Mouse (Mus musculus) lung, postnatal 4 days (tissue): ENCODE measurements around the gene Clstn3.
A peak's percentile ranks its signal among the peaks of the same experiment; 100 is the strongest.
"Not testable (repeated sequence)": the region's sequence is repeated elsewhere in the genome, so short reads cannot be mapped to it uniquely, and the experiment has no call there.

Experiments
- DNase-seq, 2 experiments: peaks; one replicate each; pipeline ENCODE4 v3.0.0; 2021

The Clstn3 gene

DNA sequence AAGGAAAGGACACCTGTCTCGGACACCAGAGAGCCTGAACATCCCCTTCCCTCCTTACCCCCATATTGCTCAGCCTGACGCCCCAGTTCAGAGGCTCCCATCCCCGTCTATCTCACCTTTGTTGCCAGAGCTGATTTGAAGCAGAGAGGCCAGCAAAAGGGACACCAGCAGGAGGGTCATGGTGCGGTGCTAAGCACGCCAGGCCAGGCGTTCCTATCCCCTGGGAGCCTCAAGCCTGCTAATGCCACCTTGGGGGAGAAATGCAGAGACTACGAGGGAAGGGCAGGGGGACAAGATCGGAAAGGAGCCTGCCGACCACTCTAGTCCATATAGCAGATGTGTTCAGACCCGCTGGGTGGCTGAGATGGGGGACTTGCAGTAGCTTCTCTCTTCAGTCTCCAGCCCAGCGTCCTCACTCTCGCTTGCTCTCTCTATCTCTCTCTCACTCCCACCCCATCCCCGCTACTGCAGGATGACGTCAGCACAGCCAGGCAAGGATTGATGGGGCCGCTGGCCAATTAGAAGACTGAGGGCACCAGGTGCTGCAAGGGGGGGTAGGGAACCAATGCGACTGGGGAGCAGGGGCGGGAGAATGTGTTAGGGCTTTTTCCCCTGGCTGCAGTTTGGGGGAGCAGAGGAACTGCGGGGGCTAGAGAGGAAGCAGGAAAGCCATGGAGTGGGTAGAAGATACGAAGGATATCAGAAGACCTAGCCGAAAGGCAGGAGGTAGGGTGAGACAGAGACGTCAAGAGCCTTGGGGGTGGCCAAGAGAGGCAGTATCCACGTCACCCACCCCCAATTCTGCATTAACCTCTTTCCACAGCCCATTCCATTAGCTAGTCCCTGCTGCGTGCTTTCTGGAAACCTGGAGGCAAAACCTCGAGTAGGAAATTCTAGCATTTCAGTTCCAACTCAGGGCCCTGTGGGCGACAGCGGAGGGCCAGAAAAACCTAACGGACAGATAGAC is at the start of gene Clstn3:
Gene Clstn3 (minus strand): TSS at position 490 of the 967 bp plus-strand sequence.
- peak; percentile 77 to 80 for DNase-seq

DNA sequence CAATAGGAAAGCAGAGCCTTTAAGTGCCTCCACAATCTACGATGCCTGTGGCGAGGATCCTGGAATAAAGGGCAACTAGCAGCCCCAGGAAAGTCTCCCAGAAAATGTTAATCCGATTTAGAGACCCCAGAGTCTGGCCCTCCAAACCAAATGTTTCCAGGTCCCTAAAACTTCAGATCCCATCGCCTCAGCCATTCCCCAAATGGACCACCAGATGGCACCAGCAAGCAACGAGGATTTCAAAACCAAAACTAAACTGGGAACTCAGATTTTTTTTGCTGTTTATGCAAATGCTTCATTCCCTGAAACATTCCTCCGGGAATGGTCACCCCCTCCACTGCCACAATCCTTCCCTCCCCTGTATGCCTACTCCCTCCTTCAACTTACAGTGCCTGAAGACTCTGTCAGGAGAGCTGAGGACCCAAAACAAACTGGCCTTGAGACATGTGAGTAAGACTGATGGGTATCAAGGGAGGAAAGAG is 47.8 kb upstream of the Clstn3 start, which contains the start of gene C1ra:
Gene C1ra (plus strand): TSS at position 51 of the 482 bp plus-strand sequence.
- peak; percentile 53 to 76 for DNase-seq

DNA sequence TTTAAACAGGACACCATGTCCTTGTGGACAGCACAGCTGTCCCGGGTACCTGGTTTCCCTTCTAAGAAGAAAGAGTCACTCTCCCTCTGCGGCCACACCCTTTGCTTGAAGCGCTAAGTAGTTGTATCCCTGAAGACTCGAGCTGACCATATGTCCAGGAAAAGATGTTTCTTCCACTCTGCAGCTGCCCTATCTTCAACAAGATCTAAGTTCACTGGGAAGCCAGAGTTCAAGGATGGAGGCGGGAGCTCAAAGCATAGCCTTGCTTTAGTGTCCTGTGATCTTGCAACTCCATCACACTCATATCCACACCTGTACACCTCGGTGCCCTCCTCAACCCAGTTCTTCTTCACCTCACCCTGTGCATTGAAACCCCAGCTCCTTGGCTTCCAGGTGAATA is 47.3 kb upstream of the Clstn3 start:
- no peak for DNase-seq

DNA sequence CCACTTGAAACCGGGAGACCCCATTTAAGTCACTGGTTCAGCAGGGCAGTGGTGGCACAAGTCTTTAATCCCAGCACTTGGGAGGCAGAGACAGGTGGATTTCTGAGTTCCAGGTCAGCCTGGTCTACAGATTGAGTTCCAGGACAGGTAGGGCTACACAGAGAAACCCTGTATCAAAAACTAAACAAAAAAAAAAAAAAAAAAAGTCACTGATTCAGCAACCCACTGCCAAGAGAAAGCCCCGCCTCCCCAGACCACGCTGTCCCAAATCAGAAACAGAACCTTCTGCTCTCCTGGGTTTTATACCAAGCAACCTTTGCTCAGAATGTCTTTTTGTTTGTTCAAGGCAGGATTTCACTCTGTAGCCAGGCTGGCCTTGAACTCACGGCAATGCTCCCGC is 44.6 kb upstream of the Clstn3 start:
- not testable (repeated sequence) for DNase-seq

DNA sequence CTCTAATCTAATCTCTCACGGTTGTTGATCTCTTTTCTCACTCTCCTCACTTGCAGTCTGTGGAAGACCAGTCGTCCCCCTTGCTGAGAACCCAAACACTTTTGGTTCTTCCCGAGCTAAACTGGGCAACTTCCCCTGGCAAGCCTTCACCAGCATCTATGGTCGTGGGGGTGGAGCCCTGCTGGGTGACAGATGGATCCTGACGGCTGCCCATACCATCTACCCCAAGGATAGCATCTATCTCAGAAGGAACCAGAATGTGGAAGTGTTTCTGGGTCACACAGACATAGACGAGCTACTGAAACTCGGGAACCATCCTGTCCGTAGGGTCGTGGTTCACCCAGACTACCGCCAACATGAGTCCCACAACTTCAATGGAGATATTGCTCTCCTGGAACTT is 43.7 kb upstream of the Clstn3 start:
- no peak for DNase-seq

DNA sequence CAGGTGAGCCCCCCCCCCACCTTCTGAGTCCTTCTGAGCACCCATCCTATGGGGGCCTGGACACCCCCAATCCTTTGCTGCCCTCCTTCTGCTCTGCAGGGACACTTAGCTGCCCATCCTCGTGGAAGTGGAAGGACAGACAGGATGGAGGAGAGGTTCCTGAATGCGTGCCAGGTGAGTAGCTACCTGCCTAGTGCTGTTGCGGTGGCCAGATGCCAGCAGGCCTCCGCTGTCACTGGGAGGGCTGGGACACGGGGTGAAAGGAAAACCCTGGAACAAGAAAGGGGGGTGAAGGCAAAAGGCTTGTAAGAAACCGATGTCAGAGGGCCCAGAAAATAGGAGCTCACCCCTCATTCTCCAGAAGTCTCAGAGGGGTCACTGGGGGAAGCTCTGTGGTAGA is 42.4 kb upstream of the Clstn3 start:
- no peak for DNase-seq

DNA sequence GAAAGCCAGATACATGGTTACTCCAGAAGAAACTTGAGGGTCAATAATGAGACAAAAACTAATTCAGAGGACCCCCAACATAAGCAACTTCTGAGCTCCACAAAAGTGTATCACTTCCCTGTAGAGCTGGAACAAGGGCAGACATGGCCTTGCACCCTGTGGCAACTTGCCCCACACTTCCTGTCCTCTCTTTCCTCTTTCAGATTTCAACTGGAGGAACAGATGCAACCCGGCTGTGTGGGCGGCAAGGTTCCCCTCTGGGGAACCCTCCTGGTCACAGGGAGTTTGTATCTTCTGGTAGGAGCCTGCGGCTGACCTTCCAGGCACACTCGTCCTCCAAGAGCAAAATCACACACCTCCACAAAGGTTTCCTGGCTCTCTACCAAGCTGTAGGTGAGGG is 40.4 kb upstream of the Clstn3 start:
- DNase-seq, result peak; percentile 42 to 61

DNA sequence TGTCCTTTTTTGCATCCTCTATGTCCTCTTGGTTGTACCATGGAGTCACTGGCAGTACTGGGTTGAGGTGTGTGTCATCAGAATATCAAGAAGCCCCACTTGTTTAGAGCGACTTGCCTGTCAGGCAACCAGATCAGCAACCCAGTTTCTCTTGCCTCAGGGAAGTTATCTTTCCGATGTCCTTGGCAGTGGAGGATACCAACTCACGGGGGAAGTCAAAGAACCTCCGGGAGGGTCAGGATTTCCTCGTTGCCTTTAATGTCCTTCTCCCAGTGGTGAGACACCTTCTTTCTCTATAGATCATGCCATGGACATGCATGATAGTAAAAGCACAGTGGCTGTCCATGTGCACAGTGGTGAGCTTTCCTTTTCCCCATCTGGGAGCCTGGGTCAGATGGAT is 37.4 kb upstream of the Clstn3 start:
- no peak for DNase-seq

DNA sequence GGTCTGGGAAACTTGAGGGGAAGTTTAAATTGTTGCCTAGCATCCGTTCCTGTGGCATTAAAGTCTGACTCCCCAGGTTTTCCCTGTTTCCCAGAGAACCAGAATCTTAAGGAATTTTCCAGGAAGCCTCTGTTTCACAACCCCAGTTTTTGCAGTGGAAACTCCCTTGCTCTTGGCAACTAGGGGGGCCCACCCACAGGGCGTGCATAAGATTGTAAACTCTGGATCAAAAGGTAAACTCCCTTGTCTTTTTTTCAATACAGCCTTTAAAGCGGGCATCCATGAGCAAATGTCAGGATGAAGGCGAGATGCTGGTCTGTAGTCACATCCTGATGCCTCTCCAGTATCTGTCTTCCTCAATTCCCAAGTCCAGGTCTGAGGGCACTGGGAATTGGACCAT is 36.9 kb upstream of the Clstn3 start:
- no peak for DNase-seq

DNA sequence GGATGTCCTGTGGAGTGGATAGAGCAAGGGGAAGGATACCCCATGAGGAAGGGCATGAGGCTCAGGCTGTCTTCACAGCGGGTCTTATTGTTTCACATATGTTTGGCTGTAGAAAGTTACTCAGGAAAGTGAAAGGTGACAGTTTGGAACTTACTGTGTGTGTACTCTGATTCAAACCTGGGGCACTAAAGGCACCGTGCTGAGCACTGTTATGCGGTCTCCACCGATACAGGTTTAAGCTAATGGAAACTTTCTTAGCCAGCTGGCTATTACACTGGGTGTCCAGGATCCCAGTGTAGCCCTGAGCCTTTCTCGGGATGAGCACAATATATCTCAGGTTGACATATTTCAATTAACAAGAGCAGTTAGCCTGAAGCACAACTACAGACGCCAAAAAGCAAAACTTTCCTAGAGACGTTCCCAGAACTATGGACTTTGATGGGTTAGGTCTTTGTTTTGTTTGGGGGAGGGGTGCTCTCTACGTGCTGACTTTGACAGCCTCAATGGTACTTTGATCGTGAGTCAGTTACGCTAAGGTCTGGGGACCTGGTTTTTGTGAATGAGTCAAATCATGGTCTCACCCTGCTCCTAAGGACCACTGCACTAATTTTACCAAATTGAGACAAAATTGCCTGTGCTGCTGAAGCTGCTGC is 35.4 kb upstream of the Clstn3 start:
- no peak for DNase-seq

DNA sequence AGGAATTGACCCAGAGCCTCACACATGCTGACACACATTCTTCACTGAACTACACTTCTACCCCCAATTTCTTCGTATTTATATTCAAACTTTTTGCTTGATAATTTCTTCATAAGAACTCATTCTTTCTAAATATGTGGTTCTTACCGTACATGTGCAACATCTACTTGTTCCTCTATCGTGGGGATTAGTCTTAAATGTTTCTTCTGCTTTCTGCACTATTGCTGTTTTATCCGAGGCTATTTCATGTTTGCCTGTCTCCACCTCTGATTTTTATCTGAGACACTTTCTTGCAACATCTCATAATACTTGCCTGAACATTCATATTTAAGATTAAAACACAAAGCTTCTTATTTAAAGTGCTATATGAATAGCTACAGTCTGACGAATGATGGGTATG is 31.5 kb upstream of the Clstn3 start:
- DNase-seq, result no peak

DNA sequence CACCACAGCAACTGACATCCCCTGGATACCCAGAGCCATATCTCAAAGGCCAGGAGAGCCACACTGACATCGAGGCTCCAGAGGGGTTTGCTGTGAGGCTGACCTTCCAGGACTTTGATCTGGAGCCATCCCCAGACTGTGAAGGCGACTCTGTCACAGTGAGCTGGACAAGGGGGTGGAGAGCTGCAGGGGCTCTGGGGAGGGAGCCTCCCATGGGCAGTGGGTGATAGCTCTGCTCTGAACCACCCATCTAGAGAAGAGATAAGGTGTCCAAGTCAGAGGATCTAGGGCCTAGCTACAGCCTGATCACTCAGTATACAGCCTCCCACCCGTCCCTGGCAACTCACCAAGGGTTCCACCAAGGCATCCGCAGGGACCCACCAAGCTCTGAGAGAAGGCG is 29.3 kb upstream of the Clstn3 start:
- no peak for DNase-seq

DNA sequence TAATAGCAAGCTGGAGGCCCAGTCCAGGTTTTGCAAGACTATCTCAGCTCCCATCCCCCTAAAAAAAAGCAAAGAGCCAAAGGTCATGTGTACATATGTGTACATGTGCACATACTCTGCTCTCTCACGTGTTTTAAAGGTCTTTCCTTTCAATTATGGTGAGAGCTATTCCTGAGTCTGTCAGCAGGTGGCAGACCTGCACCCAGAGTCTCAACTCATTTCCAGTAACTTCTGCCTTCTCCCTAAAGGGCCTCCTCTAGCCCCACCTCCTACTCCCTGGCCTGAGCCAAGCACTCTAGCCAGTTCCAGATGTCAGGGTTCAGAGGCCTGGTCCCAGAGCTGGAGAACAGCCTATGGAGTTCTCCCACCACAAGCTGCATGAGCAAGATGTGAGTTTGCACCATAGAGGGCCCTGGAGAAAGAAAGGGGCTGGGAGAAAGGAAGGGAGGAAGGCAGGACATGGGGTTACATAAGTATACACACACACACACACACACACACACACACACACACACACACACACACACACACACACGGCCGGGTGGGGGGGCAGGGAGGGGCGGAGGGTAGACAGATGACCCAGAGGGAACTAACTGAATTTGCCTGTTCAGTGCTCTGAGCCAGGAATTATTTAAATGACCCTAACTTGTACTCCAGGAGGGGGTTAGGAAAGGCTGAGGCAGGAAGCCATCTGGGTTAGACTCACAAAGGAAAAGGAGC is 28.4 kb upstream of the Clstn3 start, which contains the start of gene C1rl:
Gene C1rl (plus strand): TSS at position 272 of the 720 bp plus-strand sequence.
- peak; percentile 85 to 87 for DNase-seq

DNA sequence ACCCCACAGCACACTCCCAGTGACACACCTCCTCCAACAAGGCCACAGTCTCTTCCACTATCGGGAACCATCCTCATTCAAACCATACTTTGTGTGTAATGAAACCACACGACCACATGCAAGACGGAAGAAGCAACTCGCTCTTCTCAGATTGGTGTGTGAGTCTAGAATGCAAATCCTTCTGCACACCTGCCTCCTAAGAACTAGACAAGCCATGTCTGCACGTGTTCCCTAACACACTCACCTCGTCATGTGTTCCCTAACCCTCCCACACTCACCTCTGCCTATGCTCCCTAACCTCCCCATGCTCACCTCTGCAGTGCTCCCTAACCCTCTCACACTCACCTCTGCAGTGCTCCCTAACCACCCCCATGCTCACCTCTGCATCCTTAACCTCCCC is 26.8 kb upstream of the Clstn3 start:
- no peak for DNase-seq

DNA sequence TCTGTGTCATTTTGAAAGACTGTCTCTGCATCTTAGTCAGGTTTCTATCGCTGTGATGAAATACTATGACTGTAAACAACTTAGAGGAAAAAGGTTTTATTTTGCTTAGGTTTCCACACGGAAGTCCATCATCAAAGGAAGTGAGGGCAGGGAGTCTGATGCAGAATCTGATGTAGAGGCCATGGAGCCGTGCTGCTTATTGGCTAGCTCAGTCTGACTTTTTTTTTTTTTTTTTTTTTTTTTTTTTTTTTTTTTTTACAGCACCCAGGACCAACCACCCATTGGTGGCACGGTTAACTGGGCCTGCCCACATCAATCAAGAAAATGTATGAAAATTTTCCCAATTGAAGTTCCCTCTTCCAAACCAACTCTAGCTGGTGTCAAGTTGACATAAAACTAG is 24.4 kb upstream of the Clstn3 start:
- no peak for DNase-seq

DNA sequence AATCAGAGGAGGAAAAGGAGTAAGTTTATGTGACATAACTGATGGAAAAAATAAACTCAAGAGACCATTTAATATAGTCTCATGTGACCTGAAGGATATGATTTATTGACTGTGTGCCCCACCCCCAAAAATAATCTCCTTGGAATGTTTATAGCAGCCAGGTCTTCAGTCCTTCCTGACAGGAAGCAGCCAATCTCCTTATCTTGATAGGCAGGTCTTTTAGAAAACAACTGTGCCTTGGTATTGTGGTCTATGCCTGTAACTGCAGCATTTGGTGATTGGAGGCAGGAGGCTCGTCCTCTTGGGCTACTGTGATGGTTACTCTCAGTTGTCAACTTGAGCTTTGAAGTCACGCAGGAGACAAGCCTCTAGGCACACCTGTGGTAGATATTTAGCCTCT is 22.9 kb upstream of the Clstn3 start:
- peak in 1 of 2 experiments; percentile 1 for DNase-seq

DNA sequence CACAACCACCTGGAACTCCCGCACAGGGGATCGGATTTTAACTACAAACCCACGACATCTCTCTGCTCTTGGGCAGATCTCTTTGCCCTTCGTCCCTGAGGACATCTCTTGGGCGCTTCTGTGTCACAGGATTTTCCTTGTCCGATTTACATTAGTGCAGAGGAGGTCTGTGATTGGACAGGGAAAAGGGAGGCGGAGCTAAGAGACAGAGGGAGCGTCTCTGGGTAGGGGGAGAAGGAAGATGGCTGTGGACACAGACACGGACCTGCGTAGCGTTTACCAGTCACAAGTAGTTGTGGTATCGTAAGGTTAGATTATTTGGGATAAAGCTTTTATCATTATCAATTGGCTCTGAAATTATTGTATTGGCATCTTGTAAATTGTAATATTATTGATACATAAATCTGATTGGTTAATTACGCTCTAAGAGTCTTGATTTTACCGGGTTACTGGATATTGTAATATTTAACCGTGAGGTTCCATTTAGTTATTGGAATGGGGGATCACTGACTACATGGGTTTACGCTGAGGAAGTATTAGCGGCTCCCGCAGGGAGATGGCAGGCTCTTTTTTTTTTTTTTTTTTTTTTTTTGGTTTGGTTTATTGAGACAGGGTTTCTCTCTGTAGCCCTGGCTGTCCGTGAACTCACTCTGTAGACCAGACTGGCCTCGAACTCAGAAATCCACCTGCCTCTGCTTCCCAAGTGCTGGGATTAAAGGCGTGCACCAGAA is 21.0 kb upstream of the Clstn3 start:
- peak in 1 of 2 experiments; percentile 2 for DNase-seq

DNA sequence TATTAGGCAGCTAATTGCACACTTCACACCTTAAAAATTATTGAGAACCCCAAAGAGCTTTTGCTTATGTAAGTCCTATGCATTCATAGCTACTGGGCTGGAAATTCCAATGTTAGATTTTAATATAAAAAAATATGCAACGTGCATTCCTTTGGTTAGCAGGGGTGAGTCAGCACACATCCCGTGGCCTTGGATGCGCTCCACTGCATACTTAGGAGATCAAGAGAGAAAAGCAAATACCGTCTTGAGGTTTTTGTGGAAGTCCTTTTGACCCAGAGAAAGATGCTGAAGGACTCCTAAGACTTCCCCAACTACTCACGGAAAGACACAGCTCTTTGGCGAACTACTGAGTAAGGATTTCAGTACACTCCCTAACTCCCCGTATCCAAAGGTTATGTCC is 20.3 kb upstream of the Clstn3 start:
- no peak for DNase-seq

DNA sequence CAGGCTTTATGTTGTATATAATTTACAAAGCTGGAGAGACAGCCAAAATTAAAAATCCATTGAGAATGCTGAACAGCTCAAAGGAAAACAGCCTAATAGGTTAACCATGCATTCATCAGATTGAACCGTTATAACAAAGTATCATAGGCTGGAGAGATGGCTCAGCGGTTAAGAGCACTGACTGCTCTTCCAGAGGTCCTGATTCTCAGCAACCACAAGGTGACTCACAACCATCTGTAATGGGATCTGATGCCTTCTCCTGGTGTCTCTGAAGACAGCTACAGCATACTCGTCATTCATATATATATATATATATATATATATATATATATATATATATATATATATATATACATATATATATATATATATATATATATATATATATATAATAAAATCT is 19.2 kb upstream of the Clstn3 start:
- DNase-seq, result not testable (repeated sequence)

DNA sequence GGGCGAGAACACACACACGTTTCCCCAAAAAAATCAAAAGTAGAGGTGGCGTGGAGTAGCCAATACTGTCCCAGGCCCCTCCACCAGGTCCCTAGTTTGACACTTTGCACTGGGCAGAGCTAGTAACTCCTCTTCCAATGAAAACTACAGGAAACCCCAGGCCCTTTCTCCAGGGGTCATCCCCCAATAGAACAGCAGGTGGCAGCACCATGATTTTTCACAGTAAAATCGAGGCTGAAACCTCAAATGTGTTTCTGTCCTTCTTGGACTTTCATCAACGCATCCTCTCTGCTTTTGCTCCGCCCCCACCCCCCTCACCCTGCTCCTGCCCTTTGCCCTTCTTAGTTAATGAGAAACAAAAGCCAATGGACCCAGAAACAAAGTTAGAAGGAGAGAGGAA is 17.0 kb upstream of the Clstn3 start:
- peak; percentile 49 to 70 for DNase-seq

DNA sequence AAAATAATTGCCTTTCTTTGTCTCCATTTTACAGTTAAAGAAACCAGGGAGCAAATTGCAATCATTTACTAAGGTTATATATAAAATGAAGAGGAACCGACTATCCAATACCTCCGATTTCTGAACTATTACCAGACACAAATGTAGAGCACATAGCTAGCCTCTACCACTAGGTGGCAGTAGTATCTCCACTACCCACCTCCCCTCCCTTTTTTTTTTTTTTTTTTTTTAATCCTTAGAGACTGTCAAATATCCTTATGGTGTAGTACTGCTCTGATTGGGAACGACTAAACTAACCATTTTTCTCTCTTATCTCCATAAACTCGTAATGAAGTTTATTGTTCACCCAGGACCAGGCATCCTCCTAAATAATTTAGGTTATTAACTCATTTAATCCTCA is 15.7 kb upstream of the Clstn3 start:
- no peak for DNase-seq

DNA sequence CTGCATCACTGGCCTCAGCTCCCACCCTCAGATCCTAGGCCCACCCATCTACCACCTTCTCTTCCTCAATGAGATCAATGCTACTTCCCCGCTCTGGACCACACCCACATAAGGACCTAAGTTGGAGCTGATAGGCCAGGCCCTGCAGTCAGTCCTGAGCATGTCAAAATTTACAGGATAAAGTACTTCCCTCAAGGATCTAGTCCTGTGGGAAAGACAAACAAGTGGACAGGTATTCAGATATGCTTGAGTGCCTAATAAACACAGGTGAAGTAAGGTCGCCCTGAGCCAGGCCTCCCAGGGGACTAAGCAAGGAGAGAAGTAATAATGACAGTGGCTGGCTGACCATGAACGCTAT is 15.0 kb upstream of the Clstn3 start:
- no peak for DNase-seq
